Mouse (Mus musculus) spleen, postnatal 36 days (tissue): Measurements from ENCODE around the gene Gm21834.

ENCODE experiments used
- DNase-seq, 2 experiments: peaks; one replicate each; pipeline ENCODE4 v3.0.0; 2022; ENCODE audit warnings: low spot score in 2 of 2, mixed read lengths in 1 of 2

The Gm21834 gene

GRCm38 (mm10) chr17:57742119-57742518 is at the start of gene Gm21834:
Gene Gm21834, minus strand, starts transcription at chr17:57742219.
- no peak for DNase-seq

GRCm38 (mm10) chr17:57788161-57788799 is 46.3 kb upstream of the Gm21834 start:
- no peak for DNase-seq

- DNase-seq = no peak
These were observed 28.9 kb upstream of the Gm21834 start for GRCm38 (mm10) chr17:57770904-57771303.

GRCm38 (mm10) chr17:57768622-57769610 is 26.9 kb upstream of the Gm21834 start, which contains the start of gene Cntnap5c:
Gene Cntnap5c, plus strand, starts transcription at chr17:57769570.
- no peak for DNase-seq

- no peak for DNase-seq
These were observed 25.3 kb upstream of the Gm21834 start for GRCm38 (mm10) chr17:57767306-57767705.

- DNase-seq = no peak
These were observed 16.0 kb upstream of the Gm21834 start for GRCm38 (mm10) chr17:57758033-57758432.

GRCm38 (mm10) chr17:57694791-57695190 is 47.2 kb downstream of the Gm21834 start:
- DNase-seq = no peak
